Mouse (Mus musculus): Measurements from ENCODE around the gene B4galt1. TPM values are rescaled to one million over a fixed set of nuclear protein-coding genes. Genes with fewer than 3 reads are reported as not detected.

Gene B4galt1
- polyA plus RNA-seq, 2 experiments = 14.3 to 30.3 TPM

- no peaks in the 10 kb centered on the region for H3K36me3 ChIP-seq (replicated peaks; ENCODE audit: control insufficient read depth, insufficient read depth, low read depth)
- no peak overlapping the region for H3K9ac ChIP-seq (replicated peaks)
- TF ChIP-seq CTCF (IDR thresholded peaks at IDR 0.05; ENCODE audit: low read depth) (peak; percentile 96), EP300 (IDR thresholded peaks at IDR 0.05; ENCODE audit: low read depth) (no peak)
- H3K27ac ChIP-seq = no peak overlapping the region
- H3K9me3 ChIP-seq (ENCODE audit: control insufficient read depth, low read length) = no peaks in the 10 kb centered on the region
- peak overlapping the region; percentile 47 for H3K4me2 ChIP-seq (ENCODE audit: low read depth)
- H3K27me3 ChIP-seq (ENCODE audit: control insufficient read depth, insufficient read depth, low read length) = no peaks in the 10 kb centered on the region
- 19% methylated on average over 12 of the region's 12 CpGs for WGBS (ENCODE audit: insufficient replicate concordance)
- H3K4me3 ChIP-seq (ENCODE audit: insufficient read depth in 1 of 2, low read depth in 2 of 2, low read length in 2 of 2) = peak overlapping the region in 1 of 2 experiments; percentile 25; a peak in 1 of 4 replicates
- ATAC-seq (ENCODE audit: insufficient read depth) (no peak), DNase-seq (ENCODE audit: low read depth in 3 of 3, low spot score in 3 of 3) (peak in 2 of 3 experiments; percentile 58 to 64)
- H3K4me1 ChIP-seq (replicated peaks; ENCODE audit: control insufficient read depth in 2 of 2, insufficient read depth in 2 of 2, low read length in 1 of 2) = peaks cover 3 to 19% of the 10 kb centered on the region in 2 experiments
Observed at GRCm38 (mm10) chr4:40774279-40775259, 79.2 kb downstream of the B4galt1 start.

- ATAC-seq (ENCODE audit: insufficient read depth) = no peak
- peaks cover 4% of the 10 kb centered on the region for H3K36me3 ChIP-seq (replicated peaks; ENCODE audit: control insufficient read depth, insufficient read depth, low read depth)
- H3K27ac ChIP-seq = no peak overlapping the region
- no peak for TF ChIP-seq EP300 (IDR thresholded peaks at IDR 0.05; ENCODE audit: low read depth)
- no peak for TF ChIP-seq CTCF (IDR thresholded peaks at IDR 0.05; ENCODE audit: low read depth)
- H3K4me3 ChIP-seq (ENCODE audit: insufficient read depth in 1 of 2, low read depth in 2 of 2, low read length in 2 of 2) = no peak overlapping the region
- 26% methylated on average over 5 of the region's 5 CpGs for WGBS (ENCODE audit: insufficient replicate concordance)
- DNase-seq (ENCODE audit: low read depth in 3 of 3, low spot score in 3 of 3) = no peak
- H3K4me2 ChIP-seq (ENCODE audit: low read depth) = no peak overlapping the region
- H3K9ac ChIP-seq (replicated peaks) = no peak overlapping the region
- no peaks in the 10 kb centered on the region for H3K9me3 ChIP-seq (ENCODE audit: control insufficient read depth, low read length)
- H3K4me1 ChIP-seq (replicated peaks; ENCODE audit: control insufficient read depth in 2 of 2, insufficient read depth in 2 of 2, low read length in 1 of 2) = peaks cover 0 to 5% of the 10 kb centered on the region in 2 experiments; a peak in 2 of 4 replicates
- no peaks in the 10 kb centered on the region for H3K27me3 ChIP-seq (ENCODE audit: control insufficient read depth, insufficient read depth, low read length)
Observed at GRCm38 (mm10) chr4:40759876-40760275, 93.9 kb downstream of the B4galt1 start.

- H3K4me2 ChIP-seq (ENCODE audit: low read depth) = peak within 1 kb of the TSS; percentile 75
- WGBS (ENCODE audit: insufficient replicate concordance) = under 1% methylated on average over 40 of the region's 40 CpGs
- H3K4me3 ChIP-seq (ENCODE audit: insufficient read depth in 1 of 2, low read depth in 2 of 2, low read length in 2 of 2) = peak within 1 kb of the TSS; percentile 78 to 84
- DNase-seq (ENCODE audit: low read depth in 3 of 3, low spot score in 3 of 3) = peak; percentile 94 to 95 (median 95)
- H3K9ac ChIP-seq (replicated peaks) = peak within 1 kb of the TSS; percentile 71
- no peaks in the 10 kb centered on the region for H3K9me3 ChIP-seq (ENCODE audit: control insufficient read depth, low read length)
- peaks cover 0 to 5% of the 10 kb centered on the region in 2 experiments; a peak in 2 of 4 replicates for H3K4me1 ChIP-seq (replicated peaks; ENCODE audit: control insufficient read depth in 2 of 2, insufficient read depth in 2 of 2, low read length in 1 of 2)
- ATAC-seq (ENCODE audit: insufficient read depth) = peak; percentile 98
- TF ChIP-seq CTCF (IDR thresholded peaks at IDR 0.05; ENCODE audit: low read depth) (no peak), EP300 (IDR thresholded peaks at IDR 0.05; ENCODE audit: low read depth) (no peak)
- H3K27me3 ChIP-seq (ENCODE audit: control insufficient read depth, insufficient read depth, low read length) = no peaks in the 10 kb centered on the region
- peaks cover 22% of the 10 kb centered on the region for H3K36me3 ChIP-seq (replicated peaks; ENCODE audit: control insufficient read depth, insufficient read depth, low read depth)
- peak within 1 kb of the TSS; percentile 3 for H3K27ac ChIP-seq
Observed at GRCm38 (mm10) chr4:40757780-40758420, 95.9 kb downstream of the B4galt1 start, which contains the start of gene Smu1. TSS of gene Smu1 (minus strand) at chr4:40757923.

GRCm38 (mm10) chr4:40757157-40757779 is 96.5 kb downstream of the B4galt1 start:
- peak overlapping the region; percentile 71 for H3K9ac ChIP-seq (replicated peaks)
- no peak for TF ChIP-seq CTCF (IDR thresholded peaks at IDR 0.05; ENCODE audit: low read depth)
- TF ChIP-seq EP300 (IDR thresholded peaks at IDR 0.05; ENCODE audit: low read depth) = no peak
- peak overlapping the region; percentile 3 for H3K27ac ChIP-seq
- peak overlapping the region; percentile 78 to 84 for H3K4me3 ChIP-seq (ENCODE audit: insufficient read depth in 1 of 2, low read depth in 2 of 2, low read length in 2 of 2)
- H3K9me3 ChIP-seq (ENCODE audit: control insufficient read depth, low read length) = no peaks in the 10 kb centered on the region
- peak; percentile 74 for ATAC-seq (ENCODE audit: insufficient read depth)
- H3K4me1 ChIP-seq (replicated peaks; ENCODE audit: control insufficient read depth in 2 of 2, insufficient read depth in 2 of 2, low read length in 1 of 2) = peaks cover 0 to 5% of the 10 kb centered on the region in 2 experiments; a peak in 2 of 4 replicates
- peaks cover 27% of the 10 kb centered on the region for H3K36me3 ChIP-seq (replicated peaks; ENCODE audit: control insufficient read depth, insufficient read depth, low read depth)
- no peaks in the 10 kb centered on the region for H3K27me3 ChIP-seq (ENCODE audit: control insufficient read depth, insufficient read depth, low read length)
- H3K4me2 ChIP-seq (ENCODE audit: low read depth) = peak overlapping the region; percentile 75
- WGBS (ENCODE audit: insufficient replicate concordance) = under 1% methylated on average over 36 of the region's 39 CpGs
- DNase-seq (ENCODE audit: low read depth in 3 of 3, low spot score in 3 of 3) = peak in 2 of 3 experiments; percentile 22 to 30

Small RNA genes lying within 50 kb of the gene (microRNA-seq; reads per million reads assigned to microRNA genes)
- gene Gm24112 = not detected
- not detected for gene Gm25931
- gene Mir5123 = not detected

Other genes with a start within 250 kb of the B4galt1 start
- 2.4 and 4.8 TPM in 2 replicates for gene Aptx, start 150.8 kb downstream of the B4galt1 start, polyA plus RNA-seq (2012; rRNA removed)
- 8.3 and 9.5 TPM in 2 replicates for gene Aptx, start 150.8 kb downstream of the B4galt1 start, polyA plus RNA-seq (2014; fragmentation: Nextera tagmentation; extraction: Ambion mirVana)
- gene Dnaja1, start 131.9 kb downstream of the B4galt1 start, polyA plus RNA-seq (2012; rRNA removed) = 13.8 and 30.3 TPM in 2 replicates
- gene Dnaja1, start 131.9 kb downstream of the B4galt1 start, polyA plus RNA-seq (2014; fragmentation: Nextera tagmentation; extraction: Ambion mirVana) = 128 and 130 TPM in 2 replicates
- gene Smu1, start 96.1 kb downstream of the B4galt1 start, polyA plus RNA-seq (2012; rRNA removed) = 25.3 and 37.3 TPM in 2 replicates
- 73.2 and 78.6 TPM in 2 replicates for gene Smu1, start 96.1 kb downstream of the B4galt1 start, polyA plus RNA-seq (2014; fragmentation: Nextera tagmentation; extraction: Ambion mirVana)
- gene Spink4, start 66.0 kb upstream of the B4galt1 start, polyA plus RNA-seq (2012; rRNA removed) = 0.42 and 0.58 TPM in 2 replicates
- 0.71 and 1.3 TPM in 2 replicates for gene Spink4, start 66.0 kb upstream of the B4galt1 start, polyA plus RNA-seq (2014; fragmentation: Nextera tagmentation; extraction: Ambion mirVana)
- gene Bag1, start 94.3 kb upstream of the B4galt1 start, polyA plus RNA-seq (2012; rRNA removed) = 21.6 and 59.8 TPM in 2 replicates
- gene Bag1, start 94.3 kb upstream of the B4galt1 start, polyA plus RNA-seq (2014; fragmentation: Nextera tagmentation; extraction: Ambion mirVana) = 131 and 139 TPM in 2 replicates
- gene Chmp5, start 94.4 kb upstream of the B4galt1 start, polyA plus RNA-seq (2012; rRNA removed) = 12.6 and 24.5 TPM in 2 replicates
- gene Chmp5, start 94.4 kb upstream of the B4galt1 start, polyA plus RNA-seq (2014; fragmentation: Nextera tagmentation; extraction: Ambion mirVana) = 42.7 and 45.1 TPM in 2 replicates
- 16.7 and 22.1 TPM in 2 replicates for gene Nfx1, start 116.9 kb upstream of the B4galt1 start, polyA plus RNA-seq (2012; rRNA removed)
- 27.1 and 27.2 TPM in 2 replicates for gene Nfx1, start 116.9 kb upstream of the B4galt1 start, polyA plus RNA-seq (2014; fragmentation: Nextera tagmentation; extraction: Ambion mirVana)
- gene Aqp7, start 194.1 kb upstream of the B4galt1 start, polyA plus RNA-seq (2012; rRNA removed) = 1.1 and 1.4 TPM in 2 replicates
- gene Aqp7, start 194.1 kb upstream of the B4galt1 start, polyA plus RNA-seq (2014; fragmentation: Nextera tagmentation; extraction: Ambion mirVana) = 0.50 and 0.59 TPM in 2 replicates
- 15.6 and 18.3 TPM in 2 replicates for gene Aqp3, start 244.2 kb upstream of the B4galt1 start, polyA plus RNA-seq (2012; rRNA removed)
- gene Aqp3, start 244.2 kb upstream of the B4galt1 start, polyA plus RNA-seq (2014; fragmentation: Nextera tagmentation; extraction: Ambion mirVana) = 5.8 and 8.7 TPM in 2 replicates